Mouse (Mus musculus) retina, adult 2 months (tissue): ENCODE measurements around the gene Epsti1.
A peak's percentile ranks its signal among the peaks of the same experiment; 100 is the strongest.

Source experiments
- DNase-seq: peaks from one replicate; pipeline ENCODE4 v3.0.0-alpha.2; 2012; ENCODE audit warnings: low read depth, low spot score

Gene Epsti1

DNA sequence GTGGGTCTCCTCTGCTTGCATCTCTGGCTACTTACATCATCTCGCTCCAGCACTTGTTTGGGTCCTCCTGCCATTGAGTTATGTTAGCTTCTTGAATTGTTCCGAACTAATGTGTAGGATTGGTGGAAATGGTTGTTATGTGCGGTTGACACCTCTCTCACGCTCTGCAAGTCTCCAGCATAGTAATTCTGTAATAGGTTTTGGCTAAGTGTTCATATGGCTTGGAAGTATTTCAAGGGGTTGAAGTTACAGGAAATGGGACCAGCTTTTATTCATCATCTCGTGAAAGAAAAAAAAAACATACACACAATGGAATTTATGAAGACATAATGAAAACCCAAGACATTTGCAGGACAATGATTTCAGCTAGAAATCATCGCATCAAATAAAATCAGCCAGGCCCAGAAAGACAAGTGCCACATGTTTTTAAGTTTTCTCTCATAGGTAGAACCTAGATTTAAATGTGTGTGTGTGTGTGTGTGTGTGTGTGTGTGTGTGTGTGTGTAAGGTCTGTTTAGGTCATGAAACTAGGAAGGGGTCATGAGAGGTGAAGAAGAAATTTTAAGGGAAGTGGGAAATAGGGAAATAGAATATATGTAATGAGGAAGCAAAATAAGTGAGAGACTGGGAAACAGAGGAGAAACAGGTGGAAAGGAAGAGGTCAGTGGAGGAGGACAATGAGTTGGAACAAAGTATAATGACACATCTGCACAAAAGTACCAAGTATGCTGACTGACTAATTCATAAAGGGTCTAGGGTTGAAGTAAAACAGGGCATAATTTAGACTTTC is 19.2 kb downstream of the Epsti1 start:
- DNase-seq: no peak

DNA sequence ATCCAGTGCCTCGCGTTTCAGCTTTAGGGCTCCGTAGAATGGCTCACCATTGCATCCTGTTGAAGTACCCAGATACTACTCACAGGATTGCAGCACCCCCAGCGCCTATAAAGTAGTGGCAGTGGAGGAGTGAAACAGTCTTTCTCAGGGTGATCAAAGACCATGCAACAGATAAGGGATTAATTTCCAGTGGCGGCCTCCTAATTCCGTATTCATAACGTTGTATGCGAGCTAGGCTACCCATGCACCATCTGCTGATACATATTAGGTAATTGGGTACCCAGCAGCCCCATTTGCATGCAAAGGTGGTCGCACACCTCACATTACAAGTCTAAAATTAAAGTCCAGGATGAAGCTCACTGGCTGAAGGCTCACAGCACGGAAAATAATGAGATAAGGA is 21.4 kb downstream of the Epsti1 start:
- DNase-seq: no peak

DNA sequence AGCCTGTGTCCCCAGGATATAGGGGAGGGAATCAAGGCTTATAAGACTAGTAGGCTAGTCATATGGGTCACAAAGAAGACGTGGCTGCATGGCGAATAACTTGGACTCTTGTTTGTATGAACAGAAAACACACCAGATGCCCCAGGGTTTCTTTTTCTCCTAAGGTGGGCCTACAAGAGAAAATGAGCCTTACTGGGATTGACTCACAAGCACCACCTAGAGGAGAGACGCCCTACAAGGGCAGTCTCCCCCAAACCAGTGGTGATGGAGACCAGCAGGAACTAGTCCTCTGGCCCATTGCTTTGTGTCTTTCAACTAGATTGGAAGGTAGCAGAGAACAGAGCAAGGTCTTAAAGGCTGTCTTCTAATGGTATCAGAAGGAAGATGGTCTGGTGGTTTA is 22.7 kb downstream of the Epsti1 start:
- no peak for DNase-seq

DNA sequence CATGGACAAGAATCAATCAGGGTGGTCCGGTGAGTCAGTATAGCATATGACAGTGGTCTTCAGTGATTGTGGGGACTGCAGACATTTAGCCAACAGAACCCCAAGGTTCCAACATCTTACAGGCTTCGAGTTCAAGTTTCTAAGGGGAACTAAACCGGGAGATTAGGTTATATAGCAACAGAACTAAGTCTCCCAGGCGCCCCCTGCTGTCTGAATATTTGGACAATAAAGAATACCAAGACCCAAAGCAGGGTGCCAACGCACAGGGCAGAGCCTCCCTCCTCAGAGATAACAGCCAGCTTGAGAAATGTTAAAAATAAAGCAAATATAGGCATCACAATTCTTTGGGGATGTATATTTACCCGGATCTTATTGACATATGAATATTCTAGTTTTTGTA is 24.0 kb downstream of the Epsti1 start:
- peak; percentile 6 for DNase-seq

DNA sequence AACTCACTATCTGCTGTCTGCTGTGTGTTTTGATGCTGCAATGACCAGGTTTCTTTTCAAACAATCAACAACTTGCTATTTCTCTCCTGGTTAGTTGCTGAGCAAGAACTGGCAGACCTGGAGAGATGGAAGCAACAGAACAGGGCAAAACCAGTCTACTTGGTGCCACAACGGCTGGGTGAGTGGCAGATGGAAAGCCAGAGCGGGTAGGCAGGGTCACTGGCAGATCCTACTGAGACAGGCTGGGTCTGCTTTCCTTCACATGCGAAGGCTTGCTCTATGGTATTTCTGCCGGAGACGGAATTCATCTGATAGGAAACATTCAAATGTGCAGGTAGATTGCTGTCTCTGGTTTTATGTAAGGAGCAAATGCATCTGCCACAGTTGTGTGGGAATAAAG is 24.6 kb downstream of the Epsti1 start:
- no peak for DNase-seq

DNA sequence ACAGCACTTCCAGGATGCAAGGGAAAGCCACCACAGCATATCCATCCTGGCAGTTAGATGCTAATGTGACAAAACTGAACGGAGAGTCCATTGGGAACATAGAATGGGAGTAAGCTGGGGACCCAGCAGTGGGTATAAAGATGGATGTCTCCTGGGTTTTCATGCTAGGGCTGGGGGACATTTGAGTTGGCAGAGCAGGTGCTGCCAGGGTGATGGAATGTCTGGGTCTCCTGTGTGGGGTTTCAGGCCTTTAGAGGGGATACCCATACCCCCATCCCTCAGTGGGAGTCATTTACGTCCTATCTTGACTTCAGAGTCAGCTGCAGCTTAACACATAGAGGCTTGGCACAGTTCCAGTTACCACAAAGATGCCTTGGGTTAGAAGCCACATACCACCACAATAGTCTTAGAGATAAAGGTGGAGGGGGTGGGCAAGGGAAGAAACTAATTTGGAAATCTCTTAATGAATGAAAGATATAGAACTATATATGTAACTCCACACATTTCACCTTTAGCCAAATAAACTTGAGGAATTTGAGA is 25.2 kb downstream of the Epsti1 start:
- no peak for DNase-seq

DNA sequence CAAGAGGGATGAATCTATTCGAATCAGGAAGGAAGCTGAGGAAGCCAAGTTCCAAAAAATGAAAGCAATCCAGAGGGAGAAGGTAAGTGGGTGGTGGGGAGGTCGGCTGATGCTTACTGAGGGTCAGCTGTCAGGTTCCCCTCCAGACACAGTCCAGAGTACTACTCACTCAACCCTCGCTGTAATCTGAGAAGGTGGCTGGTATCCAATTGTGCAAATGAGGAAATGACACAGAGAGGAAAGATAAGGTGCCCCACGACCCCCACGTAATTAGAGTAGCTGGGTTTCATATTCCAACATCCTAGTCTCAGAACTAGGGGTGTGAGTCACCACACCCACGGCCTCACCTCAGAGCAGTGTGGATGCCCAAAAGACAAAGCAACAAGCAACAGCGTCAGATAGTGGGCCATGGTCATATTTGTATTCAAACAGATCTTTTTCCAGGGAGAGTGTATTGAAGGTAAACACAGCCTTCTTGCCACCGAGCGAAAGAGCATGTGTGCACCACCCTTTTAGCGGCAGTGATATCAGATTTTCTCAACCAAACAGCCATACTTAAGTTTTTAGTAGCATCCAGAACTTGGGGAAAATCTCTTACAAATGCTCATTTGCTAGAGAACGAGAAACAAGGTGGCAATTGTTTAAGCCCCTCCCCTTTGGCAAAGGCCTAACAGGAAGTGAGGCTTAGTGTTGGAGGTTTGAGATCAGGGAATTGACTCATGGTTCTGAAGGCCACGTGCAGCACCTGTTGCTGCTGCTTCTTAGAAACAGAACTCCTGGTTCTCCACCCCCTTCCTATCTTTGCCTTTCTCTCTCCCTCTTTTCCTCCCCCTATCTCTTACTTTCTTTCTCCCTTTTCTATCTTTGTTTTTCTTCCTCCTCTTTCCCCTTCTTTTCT is 28.4 kb downstream of the Epsti1 start:
- no peak for DNase-seq

DNA sequence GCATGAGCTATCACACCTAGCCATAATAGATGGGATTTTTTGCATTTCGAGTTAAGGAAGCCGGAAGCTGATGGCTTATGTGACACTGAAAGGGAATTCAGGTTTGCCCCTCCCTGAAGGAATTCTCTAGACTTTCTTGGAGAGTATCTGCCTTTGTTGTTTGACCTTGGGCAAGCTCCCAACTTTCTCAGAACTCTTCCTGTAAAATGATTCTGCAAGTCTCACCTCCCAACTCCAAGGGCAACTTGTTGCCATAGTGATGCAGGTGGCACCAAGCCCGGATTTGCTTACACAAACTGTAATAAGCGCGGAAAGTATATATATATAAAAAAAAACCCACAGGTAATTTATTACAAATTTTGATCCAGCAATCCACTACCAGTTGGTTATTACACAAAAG is 29.2 kb downstream of the Epsti1 start:
- DNase-seq: no peak

DNA sequence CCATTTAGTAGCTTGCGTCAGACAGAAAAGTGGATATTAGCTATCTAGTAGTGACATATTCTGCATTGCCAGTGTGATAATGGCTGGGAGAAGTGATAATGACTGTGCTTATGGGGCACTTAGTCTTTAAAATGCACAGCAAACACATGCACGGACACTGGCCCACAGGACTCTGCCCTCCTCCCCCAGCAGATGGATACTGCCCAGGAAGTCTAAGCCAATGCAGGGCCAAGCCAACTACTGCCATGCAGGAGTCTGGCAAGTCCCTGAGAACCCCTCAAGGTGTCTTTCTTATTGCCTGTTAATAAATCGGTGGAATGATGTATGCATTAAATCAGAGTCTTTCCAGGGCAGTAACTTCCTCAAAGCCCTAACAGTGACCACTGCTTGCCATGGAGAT is 30.4 kb downstream of the Epsti1 start:
- no peak for DNase-seq

DNA sequence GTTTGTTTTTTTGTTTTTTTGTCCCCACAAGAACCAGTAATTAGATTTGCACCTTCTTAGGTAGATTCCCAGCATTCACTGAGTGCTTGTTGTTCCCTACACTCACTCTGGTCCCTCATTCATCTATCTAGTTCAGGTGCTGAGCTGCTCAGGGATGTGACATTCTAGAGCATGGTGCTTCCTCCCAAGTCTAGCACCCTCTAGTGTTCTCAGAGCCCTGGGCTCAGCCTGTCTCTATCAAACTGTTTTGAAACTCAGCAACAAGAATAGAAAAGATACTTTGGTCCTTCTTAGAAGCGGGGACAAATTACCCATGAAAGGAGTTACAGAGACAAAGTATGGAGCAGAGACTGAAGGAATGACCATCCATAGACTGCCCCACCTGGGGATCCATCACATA is 37.1 kb downstream of the Epsti1 start:
- DNase-seq: no peak

DNA sequence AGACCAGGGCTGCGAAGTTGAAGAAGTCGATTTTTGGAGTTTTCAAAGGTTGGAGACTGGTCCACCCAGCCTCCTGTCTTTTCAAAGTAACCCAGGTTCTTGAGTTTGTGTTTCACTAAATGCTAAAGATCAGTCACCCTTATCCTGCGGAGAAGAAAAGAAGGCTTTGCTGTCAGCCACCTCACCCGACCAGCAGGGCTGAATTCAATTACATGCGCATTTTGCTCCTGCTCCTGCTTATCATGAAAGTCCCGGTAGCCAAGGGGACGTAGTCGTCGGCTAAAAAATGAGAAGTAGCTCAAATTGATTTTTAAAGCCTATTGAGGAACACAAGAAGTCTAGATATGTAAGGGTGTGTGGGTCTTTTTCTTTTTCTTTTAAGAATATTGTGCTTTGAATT is 38.2 kb downstream of the Epsti1 start:
- DNase-seq: no peak

DNA sequence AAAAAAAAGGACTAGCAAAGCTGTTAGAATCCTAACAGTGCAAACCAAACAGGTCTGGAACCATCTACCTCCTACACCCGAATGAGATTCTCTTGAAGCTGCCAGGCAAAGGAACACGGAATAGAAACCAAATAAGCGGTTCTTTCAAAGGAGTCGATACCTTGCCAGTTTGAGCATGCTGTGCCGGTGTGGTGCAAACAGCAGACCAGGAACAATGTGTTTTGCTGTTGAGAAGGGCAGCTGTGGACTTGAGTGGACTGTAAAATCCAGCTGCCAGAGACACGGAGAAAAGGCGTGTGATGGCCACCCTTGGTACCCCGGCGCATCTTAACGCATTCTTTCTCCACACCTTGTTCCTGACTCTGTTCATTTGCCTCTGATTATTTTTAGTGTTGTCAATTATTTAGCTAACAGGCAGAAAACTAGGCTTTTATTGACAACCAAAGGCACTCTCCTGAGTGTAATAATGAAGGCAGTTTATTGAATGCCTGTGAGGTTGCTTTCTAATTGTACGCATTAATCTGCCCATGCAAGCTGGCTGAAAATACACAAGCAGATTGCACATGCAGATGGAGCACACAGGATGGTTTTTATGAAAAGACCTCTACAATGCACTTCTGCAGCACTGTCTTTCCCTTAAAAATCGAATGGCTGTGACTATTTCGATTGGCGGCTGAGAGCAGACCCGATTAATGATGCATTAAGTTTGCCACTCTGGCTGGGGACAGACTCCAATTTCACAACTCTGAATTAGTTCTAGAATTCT is 38.9 kb downstream of the Epsti1 start:
- DNase-seq: no peak

DNA sequence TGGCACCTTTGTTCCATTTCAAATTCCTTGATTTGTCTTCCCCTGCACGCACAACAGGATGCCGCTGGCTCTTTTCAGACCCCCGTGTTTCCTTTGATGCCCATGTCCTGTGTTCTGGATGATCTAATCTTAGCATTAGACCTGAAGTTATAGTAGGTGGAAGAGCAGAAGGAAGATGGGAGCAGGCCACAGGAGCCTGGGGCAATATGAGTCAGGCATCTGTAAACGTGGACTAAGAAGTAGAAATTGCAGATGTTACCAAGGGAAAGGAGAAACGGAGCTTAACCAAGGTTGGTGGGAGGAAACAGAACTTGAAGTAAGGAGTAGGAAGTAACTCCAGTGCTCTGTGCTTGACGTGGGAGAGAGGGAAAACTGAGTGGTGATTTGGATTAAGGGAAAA is 57.7 kb downstream of the Epsti1 start:
- DNase-seq: no peak

DNA sequence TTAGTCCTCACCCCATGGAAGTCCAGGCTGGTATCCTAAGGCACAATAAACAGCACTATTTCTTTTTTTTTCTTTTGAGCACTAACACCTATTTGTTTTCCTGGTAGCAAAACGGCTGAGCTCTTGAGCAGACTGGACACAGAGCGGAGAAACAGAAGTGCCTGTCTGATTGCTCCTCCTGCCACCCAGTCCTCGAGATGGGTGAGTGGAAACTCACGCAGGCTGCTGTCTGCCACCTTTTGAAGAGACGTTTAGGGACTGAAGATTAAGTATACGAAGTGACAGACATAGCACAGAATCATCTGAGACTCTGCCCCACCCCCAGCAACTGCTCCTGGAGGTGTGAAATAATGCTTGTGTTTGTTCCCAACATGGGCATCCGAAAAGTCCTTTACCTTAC is 59.5 kb downstream of the Epsti1 start:
- DNase-seq: no peak

DNA sequence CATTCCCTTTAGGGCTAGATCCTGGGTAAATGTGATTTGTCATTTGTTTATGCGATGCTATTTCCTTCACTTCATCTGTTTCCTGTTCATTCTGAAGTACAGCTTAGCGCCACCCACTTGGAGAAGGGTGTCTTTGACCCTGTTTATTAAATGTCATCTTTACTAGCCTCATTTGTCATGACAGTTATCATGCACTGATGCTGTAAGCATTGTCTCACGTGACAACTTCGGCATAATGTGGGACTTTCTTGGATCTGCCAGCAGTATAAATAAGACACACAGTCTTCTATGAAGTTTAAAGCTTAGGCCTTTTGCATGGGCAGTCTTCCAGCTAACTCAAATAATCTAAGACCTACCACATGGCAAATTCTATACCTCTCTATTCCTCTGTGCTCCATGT is 67.3 kb downstream of the Epsti1 start:
- no peak for DNase-seq

DNA sequence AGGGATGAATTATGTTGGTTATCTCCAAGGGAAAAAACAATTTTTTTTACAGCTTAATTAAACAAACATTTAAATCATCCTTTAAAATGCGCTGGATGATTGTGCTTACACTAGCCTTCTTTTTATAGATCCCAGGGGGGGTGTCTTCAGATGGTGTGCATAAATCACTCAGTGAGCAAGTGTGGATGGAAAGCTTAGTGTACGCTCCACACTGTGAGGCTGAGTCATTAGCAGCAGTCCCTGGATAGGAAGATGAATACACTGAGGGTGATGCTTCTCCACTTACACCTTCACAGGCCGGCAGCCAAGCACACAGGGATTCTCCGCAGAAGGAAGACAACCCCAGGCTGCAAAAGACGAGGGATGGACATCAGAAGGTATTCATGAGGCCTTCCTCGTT is 70.2 kb downstream of the Epsti1 start:
- no peak for DNase-seq

DNA sequence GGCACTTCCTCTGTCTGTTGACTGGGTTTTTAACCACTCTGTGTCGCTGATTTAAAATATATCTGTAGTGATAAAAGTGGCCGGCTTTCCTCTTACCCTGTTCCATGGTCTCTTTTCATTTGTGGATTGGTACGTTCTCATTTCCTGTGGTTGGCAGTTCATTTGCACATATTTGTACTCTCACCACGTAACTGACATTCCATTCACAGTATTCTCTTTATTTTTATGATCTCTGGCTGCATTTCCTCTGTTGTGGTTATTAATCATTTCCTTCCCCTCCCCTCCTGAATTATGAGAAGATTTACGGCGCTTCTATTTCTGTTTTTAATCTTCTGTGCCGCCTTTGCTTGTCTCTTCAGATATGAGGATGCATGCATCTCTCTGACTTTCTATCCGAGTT is 71.7 kb downstream of the Epsti1 start:
- DNase-seq: no peak

DNA sequence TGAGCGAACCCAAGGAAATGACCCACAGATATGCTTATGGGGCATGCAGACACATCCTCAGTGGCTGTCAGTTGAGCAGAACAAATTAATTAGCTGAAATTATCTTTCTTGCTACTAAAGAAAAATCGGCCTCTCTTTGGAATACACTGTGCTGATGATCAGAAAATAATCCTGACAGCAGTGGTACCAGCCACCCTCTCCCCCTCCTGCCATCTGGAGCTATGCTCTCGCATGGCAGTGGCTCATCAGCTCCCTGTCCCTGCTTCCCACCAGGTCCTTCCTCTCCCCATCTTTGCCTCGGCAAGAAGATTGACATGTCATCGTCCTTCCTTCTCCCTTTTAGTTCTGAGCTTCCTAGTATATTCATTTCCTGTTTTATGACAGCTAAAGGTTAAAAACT is 77.5 kb downstream of the Epsti1 start:
- DNase-seq: no peak

DNA sequence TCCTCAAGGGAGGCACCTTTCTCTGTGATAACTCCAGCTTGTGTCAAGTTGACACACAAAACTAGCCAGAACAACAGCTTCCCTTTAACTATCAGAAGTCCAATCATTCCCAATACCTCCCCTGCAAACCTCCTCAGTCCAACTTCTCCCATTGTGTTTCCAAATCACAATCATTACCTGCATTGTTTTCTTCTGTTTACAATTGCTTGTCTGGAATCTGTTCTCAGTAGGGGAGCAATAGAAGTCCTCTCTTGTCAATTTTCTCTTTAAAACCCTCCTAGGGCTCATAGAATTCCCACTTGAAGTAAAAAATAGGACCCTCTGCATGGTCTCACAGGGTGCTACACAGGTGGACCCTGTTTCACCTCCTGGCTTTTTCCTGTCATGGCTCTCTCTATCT is 93.7 kb downstream of the Epsti1 start:
- DNase-seq: no peak

DNA sequence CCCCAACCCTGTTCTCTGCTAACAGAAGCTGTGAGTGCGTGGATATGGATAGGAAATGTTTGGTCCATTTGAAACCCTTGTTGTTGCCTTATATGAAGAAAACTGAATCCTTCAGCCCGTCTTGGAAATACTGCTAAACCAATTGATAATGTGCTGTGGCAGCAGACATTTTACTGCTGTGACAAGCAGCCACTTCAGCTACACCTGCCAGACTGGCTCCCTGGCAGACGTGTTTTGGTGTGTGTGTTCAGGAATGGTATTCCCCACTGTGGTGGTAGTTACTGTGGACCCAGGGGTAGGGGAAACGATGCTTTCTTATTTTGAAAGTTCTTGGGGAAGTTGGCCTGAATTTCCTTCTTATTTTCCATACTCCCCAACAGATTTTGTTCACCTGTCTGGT is 100.4 kb downstream of the Epsti1 start:
- no peak for DNase-seq

DNA sequence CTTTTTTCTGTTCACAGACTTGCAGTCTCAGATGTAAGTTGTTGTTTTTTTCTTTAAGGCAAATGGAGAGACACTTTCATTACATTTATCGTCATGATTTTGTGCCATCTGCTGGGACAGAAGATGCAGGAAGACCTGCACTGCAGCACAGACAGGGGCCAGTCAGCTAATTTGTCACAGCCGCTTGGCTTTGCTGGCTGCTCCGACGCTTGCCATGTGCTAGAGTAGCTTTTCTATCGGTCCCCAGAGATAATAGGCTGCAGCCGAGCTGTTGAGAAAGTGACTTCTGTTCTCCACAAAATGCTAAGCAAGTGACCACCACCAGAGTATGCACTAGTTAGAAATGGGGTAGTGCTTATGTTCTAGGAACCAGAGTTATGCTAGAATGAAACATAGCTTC is 104.0 kb downstream of the Epsti1 start:
- no peak for DNase-seq

DNA sequence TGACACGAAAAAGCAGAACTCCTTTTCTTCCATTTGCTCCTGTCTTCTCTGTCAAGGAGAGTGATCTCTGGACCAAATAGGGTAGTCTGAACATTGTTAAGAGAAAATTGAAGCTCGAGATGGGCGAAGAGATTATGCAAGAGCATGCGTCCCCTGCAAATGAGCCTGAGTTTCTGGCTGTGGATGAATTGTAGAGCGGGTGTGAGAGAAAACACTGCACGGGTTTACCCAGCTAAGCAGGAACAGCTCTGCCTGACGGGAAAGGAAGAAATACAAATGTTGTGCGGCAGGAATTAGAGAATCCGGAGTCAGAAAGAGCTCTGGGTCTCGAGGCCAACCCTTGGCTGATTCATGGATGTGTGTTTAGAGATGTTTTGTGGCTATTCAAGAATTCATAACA is 107.8 kb downstream of the Epsti1 start:
- DNase-seq: no peak
